ENCODE assay signal across 23 mouse cellular contexts in genomic region chr9:115840186-115840585, GRCm38 (mm10).
DNase-seq lines count a peak whose midpoint lies in the region; ATAC-seq and TF ChIP-seq lines count a peak whose summit lies in the region.
"Had no signal": no experiment of that assay in that cellular context is flagged by ENCODE, and none has a peak within 500 bp of the region (broad histone marks: within the 10 kb centered on the region; RNA-seq: fewer than 3 reads in every experiment).

No protein-coding gene starts in this region.

- ATAC-seq in megakaryocyte progenitor cell, adult 5-6 weeks (replicated peaks; ENCODE audit: poor library complexity), result peak; percentile 26; the same call in 1 of the 2 replicates
- no peak for ATAC-seq in midbrain, embryonic 14.5 days (ENCODE audit: low FRiP score, low TSS enrichment)
- ATAC-seq: activated CD4-positive, CD25-positive, alpha-beta regulatory T cell, adult 4 months; forebrain, embryonic 13.5 days; forebrain, embryonic 15.5 days; forebrain, postnatal 0 days; Patski had no signal

- DNase-seq in heart, embryonic 10.5 days (ENCODE audit: low spot score), result peak; percentile 68
- no peak for DNase-seq in heart, postnatal 14 days
- DNase-seq in R1 (ENCODE audit: low read depth, low spot score), result peak; percentile 21
- DNase-seq in lung, adult 2 months, result no peak
- DNase-seq in layer of hippocampus, adult 9-10 months (ENCODE audit: low spot score), result no peak
- no peak for DNase-seq in midbrain, embryonic 14.5 days
- DNase-seq: adrenal gland, adult 8-10 months; adrenal gland, postnatal 14 days; adrenal gland, postnatal 36 days; cerebellum, adult 11-12 months; cerebellum, adult 2 months; cerebellum, adult 9-10 months; cerebellum, postnatal 10 days; cerebellum, postnatal 25 days; forebrain, postnatal 0 days had no signal

- peaks cover 21% of the 10 kb centered on the region for H3K4me1 ChIP-seq in heart, embryonic 10.5 days
- no peaks in the 10 kb centered on the region for H3K4me1 ChIP-seq in lung, adult 2 months (ENCODE audit: control insufficient read depth, insufficient read depth, low read length)
- no peaks in the 10 kb centered on the region for H3K4me1 ChIP-seq in midbrain, embryonic 14.5 days (ENCODE audit: control insufficient read depth, insufficient read depth, low read length)
- H3K4me1 ChIP-seq: forebrain, embryonic 13.5 days; forebrain, embryonic 15.5 days had no signal

- TF ChIP-seq CTCF in lung, adult 2 months (IDR thresholded peaks at IDR 0.05; ENCODE audit: insufficient read depth, low read length), result no peak

- whole genome bisulfite sequencing in heart, embryonic 10.5 days, result 23% methylated on average over 5 of the region's 5 CpGs
- 48% methylated on average over 5 of the region's 5 CpGs for WGBS in lung, adult 2 months
- WGBS in midbrain, embryonic 14.5 days, result 70% methylated on average over 5 of the region's 5 CpGs

- H3K27ac ChIP-seq in heart, embryonic 10.5 days, result peak overlapping the region; percentile 69
- no peak overlapping the region for H3K27ac ChIP-seq in midbrain, embryonic 14.5 days (replicated peaks; ENCODE audit: low read depth, low read length)
- H3K27ac ChIP-seq: embryonic facial prominence, embryonic 10.5 days; embryonic facial prominence, embryonic 12.5 days; forebrain, embryonic 13.5 days; forebrain, embryonic 15.5 days had no signal

- no peaks in the 10 kb centered on the region for H3K9me3 ChIP-seq in heart, embryonic 10.5 days
- no peaks in the 10 kb centered on the region for H3K9me3 ChIP-seq in midbrain, embryonic 14.5 days (ENCODE audit: control insufficient read depth, low read length)
- H3K9me3 ChIP-seq: embryonic facial prominence, embryonic 10.5 days; embryonic facial prominence, embryonic 12.5 days; forebrain, embryonic 13.5 days; forebrain, embryonic 15.5 days had no signal

- H3K9ac ChIP-seq in midbrain, embryonic 14.5 days (replicated peaks; ENCODE audit: low read length), result no peak overlapping the region
- H3K9ac ChIP-seq: embryonic facial prominence, embryonic 12.5 days; forebrain, embryonic 13.5 days; forebrain, embryonic 15.5 days; forebrain, postnatal 0 days had no signal

- intact Hi-C loops in heart, postnatal 14 days (cut with DNase I), result no loop called here

- H3K4me2 ChIP-seq in midbrain, embryonic 14.5 days (ENCODE audit: low read length), result no peak overlapping the region
- H3K4me2 ChIP-seq: embryonic facial prominence, embryonic 12.5 days; forebrain, embryonic 13.5 days; forebrain, embryonic 15.5 days had no signal

- no peak for TF ChIP-seq POLR2A in lung, adult 2 months (IDR thresholded peaks at IDR 0.05; ENCODE audit: borderline replicate concordance, extremely low read depth, low read depth, low read length)

- H3K27me3 ChIP-seq in heart, embryonic 10.5 days (ENCODE audit: insufficient read depth, poor library complexity, severe bottlenecking), result no peaks in the 10 kb centered on the region
- H3K27me3 ChIP-seq in midbrain, embryonic 14.5 days (ENCODE audit: control insufficient read depth, insufficient read depth, low read length), result no peaks in the 10 kb centered on the region
- H3K27me3 ChIP-seq: embryonic facial prominence, embryonic 12.5 days; forebrain, embryonic 13.5 days; forebrain, embryonic 15.5 days; Patski had no signal

- no peak overlapping the region for H3K4me3 ChIP-seq in heart, embryonic 10.5 days
- no peak overlapping the region for H3K4me3 ChIP-seq in lung, adult 2 months (replicated peaks; ENCODE audit: extremely low read depth, low read depth, low read length)
- H3K4me3 ChIP-seq in midbrain, embryonic 14.5 days (replicated peaks; ENCODE audit: low read depth, low read length), result no peak overlapping the region
- H3K4me3 ChIP-seq: embryonic facial prominence, embryonic 10.5 days; embryonic facial prominence, embryonic 12.5 days; forebrain, embryonic 13.5 days; forebrain, embryonic 15.5 days had no signal

- H3K36me3 ChIP-seq in heart, embryonic 10.5 days, result no peaks in the 10 kb centered on the region
- H3K36me3 ChIP-seq in midbrain, embryonic 14.5 days (ENCODE audit: control insufficient read depth, insufficient read depth, low read length), result no peaks in the 10 kb centered on the region
- H3K36me3 ChIP-seq: embryonic facial prominence, embryonic 10.5 days; embryonic facial prominence, embryonic 12.5 days; forebrain, embryonic 15.5 days; G1E had no signal

Comparison
In these comparisons a context has a peak if more than half of its experiments do, and no peak if none do; other contexts are left out.
1. DNase-seq: peak in heart, embryonic 10.5 days (single experiment) and R1 (single experiment); none in heart, postnatal 14 days (0 of 2), lung, adult 2 months (single experiment), layer of hippocampus, adult 9-10 months (single experiment) and midbrain, embryonic 14.5 days (single experiment).